Mouse (Mus musculus) E14TG2a.4 (cell line): ENCODE measurements around the gene Ndufs1.

Experiments
- CTCF ChIP-seq: conservative IDR thresholded peaks from 2 replicates; pipeline ENCODE4 v1.5.1; 2014; ENCODE audit warnings: low read length
- POU5F1 ChIP-seq: IDR thresholded peaks from 2 replicates; pipeline ENCODE4 v1.6.1; 2014; ENCODE audit warnings: low read length, borderline replicate concordance

DNA sequence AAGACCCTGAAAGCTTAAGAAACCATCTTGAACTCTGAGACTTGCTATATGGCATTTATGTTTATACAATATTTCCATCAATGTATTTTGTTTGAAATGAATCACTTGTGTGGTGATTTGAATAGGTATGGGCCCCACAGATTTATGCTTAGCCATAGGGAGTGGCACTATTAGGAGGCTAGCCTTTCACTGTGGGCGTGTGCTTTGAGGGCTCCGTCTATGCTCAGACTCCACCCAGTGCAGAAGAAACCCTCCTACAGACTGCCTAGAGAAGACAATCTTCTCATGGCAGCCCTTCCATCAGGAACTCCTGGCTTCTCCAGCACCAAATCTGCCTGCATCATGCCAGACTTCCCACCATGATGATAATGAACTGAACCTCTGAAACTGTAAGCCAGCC, 8.0 kb downstream of the Ndufs1 start:
- TF ChIP-seq CTCF (no peak), POU5F1 (no peak)
